Mouse (Mus musculus) C2C12 (cell line): Measurements from ENCODE around the gene Cd38.

ENCODE experiments used
- CEBPB ChIP-seq: IDR thresholded peaks from one replicate; pipeline ENCODE4 v1.6.1; 2011; ENCODE audit warnings: low read depth, mild to moderate bottlenecking, control low read depth, moderate library complexity
- CTCF ChIP-seq: IDR thresholded peaks from one replicate; pipeline ENCODE4 v1.5.1; 2011; ENCODE audit not compliant: control insufficient read depth, insufficient read depth, insufficient read length
- FOSL1 ChIP-seq: IDR thresholded peaks from one replicate; pipeline ENCODE4 v1.8.0; 2011; ENCODE audit warnings: mild to moderate bottlenecking, low read length; ENCODE audit not compliant: poor library complexity, insufficient read depth, severe bottlenecking
- MYOG ChIP-seq: IDR thresholded peaks from one replicate; pipeline ENCODE4 v1.6.1; 2011; ENCODE audit not compliant: control insufficient read depth, insufficient read length; ENCODE audit errors: extremely low read depth
- USF1 ChIP-seq: IDR thresholded peaks from one replicate; pipeline ENCODE4 v1.6.1; 2011; ENCODE audit warnings: low read depth, mild to moderate bottlenecking, control low read depth, moderate library complexity

GRCm38 (mm10) chr5:43860670-43861431, 7.5 kb upstream of the Cd38 start:
- no peak for TF ChIP-seq CTCF
- no peak for TF ChIP-seq MYOG
- TF ChIP-seq USF1, result no peak
- TF ChIP-seq CEBPB, result no peak
- TF ChIP-seq FOSL1, result no peak
